Comparison of ENCODE assay signal across 27 mouse cellular contexts in genomic region chr1:189814385-189814784, GRCm38 (mm10).
DNase-seq lines count a peak whose midpoint lies in the region; ATAC-seq and TF ChIP-seq lines count a peak whose summit lies in the region.
"Had no signal": no experiment of that assay in that cellular context is flagged by ENCODE, and none has a peak within 500 bp of the region (broad histone marks: within the 10 kb centered on the region; RNA-seq: fewer than 3 reads in every experiment).

No protein-coding gene starts in this region.

- WGBS in stomach, embryonic 15.5 days, result 62% methylated on average over 4 of the region's 4 CpGs
- 86% methylated on average over 4 of the region's 4 CpGs for WGBS in kidney, embryonic 14.5 days

- no peak for TF ChIP-seq RAD21 in CH12.LX (IDR thresholded peaks at IDR 0.05; ENCODE audit: low read depth, low read length)

- H3K4me3 ChIP-seq in gastrocnemius, adult 2 months, result no peak overlapping the region
- no peak overlapping the region for H3K4me3 ChIP-seq in CH12.LX (replicated peaks in 1 of 3; ENCODE audit: low read depth in 2 of 3, low read length in 2 of 3, poor library complexity in 1 of 3)
- no peak overlapping the region for H3K4me3 ChIP-seq in embryonic fibroblast, embryonic 13.5 days (ENCODE audit: insufficient read depth, low read length)
- H3K4me3 ChIP-seq in stomach, embryonic 15.5 days (replicated peaks), result no peak overlapping the region
- no peak overlapping the region for H3K4me3 ChIP-seq in kidney, embryonic 14.5 days (ENCODE audit: low read length)
- H3K4me3 ChIP-seq: heart, embryonic 10.5 days; hindbrain, embryonic 13.5 days; liver, embryonic 13.5 days; neural tube, embryonic 15.5 days had no signal

- no peak for TF ChIP-seq CTCF in gastrocnemius, adult 2 months (IDR thresholded peaks at IDR 0.05)
- no peak for TF ChIP-seq CTCF in CH12.LX (conservative IDR thresholded peaks at IDR 0.05 in 1 of 2, IDR thresholded peaks at IDR 0.05 in 1 of 2; ENCODE audit: low read depth in 2 of 2, low read length in 2 of 2)
- TF ChIP-seq CTCF in embryonic fibroblast, embryonic 13.5 days (IDR thresholded peaks at IDR 0.05; ENCODE audit: borderline replicate concordance, insufficient read depth, low read length), result no peak

- no peak for TF ChIP-seq EP300 in CH12.LX (IDR thresholded peaks at IDR 0.05; ENCODE audit: low read length)

- H3K9ac ChIP-seq in CH12.LX (ENCODE audit: insufficient read depth, low read depth), result peak overlapping the region; percentile 14; the same call in 1 of the 2 replicates
- H3K9ac ChIP-seq in stomach, embryonic 15.5 days, result no peak overlapping the region
- no peak overlapping the region for H3K9ac ChIP-seq in kidney, embryonic 14.5 days (ENCODE audit: low read depth, low read length)
- H3K9ac ChIP-seq: hindbrain, embryonic 13.5 days; liver, embryonic 13.5 days; neural tube, embryonic 15.5 days had no signal

- no peaks in the 10 kb centered on the region for H3K27me3 ChIP-seq in CH12.LX (replicated peaks)
- H3K27me3 ChIP-seq in stomach, embryonic 15.5 days (replicated peaks), result no peaks in the 10 kb centered on the region
- H3K27me3 ChIP-seq in kidney, embryonic 14.5 days (ENCODE audit: control insufficient read depth, insufficient read depth, low read length), result no peaks in the 10 kb centered on the region
- H3K27me3 ChIP-seq: hindbrain, embryonic 13.5 days; liver, embryonic 13.5 days; neural tube, embryonic 15.5 days had no signal

- peak overlapping the region; percentile 50 for H3K4me2 ChIP-seq in CH12.LX (ENCODE audit: insufficient read depth, low read depth, poor library complexity, severe bottlenecking)
- H3K4me2 ChIP-seq in stomach, embryonic 15.5 days, result no peak overlapping the region
- H3K4me2 ChIP-seq in kidney, embryonic 14.5 days (replicated peaks; ENCODE audit: low read depth, low read length), result no peak overlapping the region
- H3K4me2 ChIP-seq: hindbrain, embryonic 13.5 days; liver, embryonic 13.5 days; neural tube, embryonic 15.5 days had no signal

- H3K4me1 ChIP-seq in CH12.LX (ENCODE audit: control insufficient read depth in 1 of 2, insufficient read depth in 2 of 2), result peaks cover 38 to 59% of the 10 kb centered on the region in 2 experiments
- H3K4me1 ChIP-seq in embryonic fibroblast, embryonic 13.5 days (ENCODE audit: control insufficient read depth, insufficient read depth, low read length), result peaks cover 12% of the 10 kb centered on the region
- 0 out of 2 replicates have a peak, but pooled peaks cover 3% of the 10 kb centered on the region for H3K4me1 ChIP-seq in stomach, embryonic 15.5 days
- peaks cover 16% of the 10 kb centered on the region; the same call in 1 of the 2 replicates for H3K4me1 ChIP-seq in kidney, embryonic 14.5 days (ENCODE audit: control insufficient read depth, insufficient read depth, low read length)
- H3K4me1 ChIP-seq: hindbrain, embryonic 13.5 days; neural tube, embryonic 15.5 days had no signal

- dilution Hi-C loops in CH12.LX (cut with MboI; ENCODE audit: extremely low pct_ligation_motif_present, extremely low pct_unique_long_range_greater_than_20kb, low sequenced_read_pairs), result no loop called here

- in situ Hi-C loops in CH12.LX (cut with MboI; ENCODE audit: low pct_ligation_motif_present, low pct_unique_long_range_greater_than_20kb, low sequenced_read_pairs), result no loop called here

- no peak for TF ChIP-seq POLR2A in CH12.LX (IDR thresholded peaks at IDR 0.05; ENCODE audit: low read depth, low read length)
- TF ChIP-seq POLR2A in embryonic fibroblast, embryonic 13.5 days (IDR thresholded peaks at IDR 0.05; ENCODE audit: low read depth, low read length), result no peak

- no peak for DNase-seq in gastrocnemius, adult 2 months
- no peak for DNase-seq in gastrocnemius, adult 18-20 months (ENCODE audit: low spot score)
- no peak for DNase-seq in CH12.LX (ENCODE audit: extremely low read depth)
- DNase-seq: adrenal gland, postnatal 25 days; cerebellum, adult 11-12 months; cerebellum, adult 9-11 months; embryo, embryonic 11 days; gastrocnemius, postnatal 10 days; heart, postnatal 4 days; kidney, adult 8-10 months; kidney, postnatal 10 days; layer of hippocampus, adult 9-11 months; liver, embryonic 13.5 days; lung, adult 18-20 months; lung, postnatal 10 days; midbrain, embryonic 14.5 days; right cerebral cortex, postnatal 4 days; thymus, postnatal 14 days had no signal

- no peak for ATAC-seq in stomach, embryonic 15.5 days (ENCODE audit: insufficient read depth, low FRiP score, low read depth)
- no peak for ATAC-seq in erythroblast, adult 5-6 weeks (replicated peaks; ENCODE audit: low FRiP score, poor library complexity, severe bottlenecking)
- no peak for ATAC-seq in kidney, embryonic 14.5 days (ENCODE audit: low FRiP score, low TSS enrichment)
- ATAC-seq: forebrain, embryonic 16.5 days; intestine, embryonic 16.5 days had no signal

- H3K9me3 ChIP-seq in CH12.LX (replicated peaks; ENCODE audit: low read length), result no peaks in the 10 kb centered on the region
- H3K9me3 ChIP-seq in stomach, embryonic 15.5 days, result no peaks in the 10 kb centered on the region
- H3K9me3 ChIP-seq in kidney, embryonic 14.5 days (ENCODE audit: control insufficient read depth, low read length), result no peaks in the 10 kb centered on the region
- H3K9me3 ChIP-seq: heart, embryonic 10.5 days; hindbrain, embryonic 13.5 days; liver, embryonic 13.5 days; neural tube, embryonic 15.5 days had no signal

- intact Hi-C loops in gastrocnemius, adult 2 months (cut with DNase I), result loop anchor here (5.0 kb wide), 2 partner anchors 67 to 87 kb away; partner anchors contain the start of gene Ptpn14

- no peaks in the 10 kb centered on the region for H3K36me3 ChIP-seq in CH12.LX (replicated peaks in 1 of 2; ENCODE audit: control insufficient read depth in 1 of 2, insufficient read depth in 1 of 2, low read length in 1 of 2)
- H3K36me3 ChIP-seq in stomach, embryonic 15.5 days, result no peaks in the 10 kb centered on the region
- H3K36me3 ChIP-seq in kidney, embryonic 14.5 days (ENCODE audit: control insufficient read depth, insufficient read depth, low read length), result no peaks in the 10 kb centered on the region; the same call in 1 of the 2 replicates
- H3K36me3 ChIP-seq: heart, embryonic 10.5 days; hindbrain, embryonic 13.5 days; liver, embryonic 13.5 days; neural tube, embryonic 15.5 days had no signal

- H3K79me2 ChIP-seq in CH12.LX (replicated peaks; ENCODE audit: control insufficient read depth, extremely low read depth, insufficient read depth, poor library complexity, severe bottlenecking), result no peaks in the 10 kb centered on the region

- peak overlapping the region; percentile 10; the same call in 1 of the 2 replicates for H3K27ac ChIP-seq in gastrocnemius, adult 2 months
- peak overlapping the region; percentile 48; the same call in 1 of the 2 replicates for H3K27ac ChIP-seq in CH12.LX (ENCODE audit: insufficient read depth, low read depth)
- peak overlapping the region; percentile 53 for H3K27ac ChIP-seq in embryonic fibroblast, embryonic 13.5 days (ENCODE audit: insufficient read depth, low read length)
- peak overlapping the region; percentile 48 for H3K27ac ChIP-seq in stomach, embryonic 15.5 days
- no peak overlapping the region for H3K27ac ChIP-seq in kidney, embryonic 14.5 days (ENCODE audit: low read depth, low read length)
- H3K27ac ChIP-seq: heart, embryonic 10.5 days; hindbrain, embryonic 13.5 days; liver, embryonic 13.5 days; neural tube, embryonic 15.5 days had no signal

TF ChIP-seq in CH12.LX, 34 proteins besides CTCF, POLR2A, EP300 and RAD21:
- no peak for TF ChIP-seq MAX (IDR thresholded peaks at IDR 0.05; ENCODE audit: low read length)
- no peak for TF ChIP-seq TCF12 (IDR thresholded peaks at IDR 0.05; ENCODE audit: low read depth, low read length)
- TF ChIP-seq CHD1 (IDR thresholded peaks at IDR 0.05; ENCODE audit: low read depth, low read length), result peak; percentile 70
